Mouse (Mus musculus) gastrocnemius, postnatal 10 days (tissue): ENCODE measurements around the gene Eps8l1. TPM values are rescaled to one million over a fixed set of nuclear protein-coding genes. Genes with fewer than 3 reads are reported as not detected.

Experiments used
- DNase-seq: peaks from one replicate; pipeline ENCODE4 v3.0.0; 2021; ENCODE audit warnings: mixed read lengths
- total RNA-seq, 2 experiments: library from RNA; stranded (reverse); gene quantifications; 2 replicates each; pipeline ENCODE4 v1.2.3; 2021

The Eps8l1 gene
- total RNA-seq, 2 experiments from 2014 or later: 2.2 to 3.5 TPM

- no peak for DNase-seq
Measured at GRCm38 (mm10) chr7:4508739-4509116, 48.3 kb downstream of the Eps8l1 start.

- DNase-seq: peak; percentile 76
Measured at GRCm38 (mm10) chr7:4509863-4510608, 49.6 kb downstream of the Eps8l1 start.

- no peak for DNase-seq
Measured at GRCm38 (mm10) chr7:4511489-4512224, 51.2 kb downstream of the Eps8l1 start.

GRCm38 (mm10) chr7:4513236-4513635 lies 52.8 kb downstream of the Eps8l1 start:
- peak; percentile 55 for DNase-seq

- peak; percentile 42 for DNase-seq
Measured at GRCm38 (mm10) chr7:4513829-4514712, 53.6 kb downstream of the Eps8l1 start.

GRCm38 (mm10) chr7:4515853-4516252 lies 55.4 kb downstream of the Eps8l1 start:
- DNase-seq: no peak

GRCm38 (mm10) chr7:4516332-4517050 lies 56.0 kb downstream of the Eps8l1 start, which contains the start of gene Tnnt1:
TSS of gene Tnnt1 (minus strand) at chr7:4516382.
- DNase-seq: no peak

- DNase-seq: no peak
Measured at GRCm38 (mm10) chr7:4518487-4518886, 58.0 kb downstream of the Eps8l1 start.

- DNase-seq: no peak
Measured at GRCm38 (mm10) chr7:4521231-4522003, 60.9 kb downstream of the Eps8l1 start.

GRCm38 (mm10) chr7:4522292-4522691 lies 61.8 kb downstream of the Eps8l1 start:
- no peak for DNase-seq

GRCm38 (mm10) chr7:4523205-4524130 lies 63.0 kb downstream of the Eps8l1 start:
- DNase-seq: no peak

GRCm38 (mm10) chr7:4524212-4524922 lies 63.9 kb downstream of the Eps8l1 start, which contains the start of gene Tnni3:
TSS of gene Tnni3 (minus strand) at chr7:4524229.
- DNase-seq: peak; percentile 48

GRCm38 (mm10) chr7:4526341-4527301 lies 66.1 kb downstream of the Eps8l1 start:
- DNase-seq: peak; percentile 82

- DNase-seq: no peak
Measured at GRCm38 (mm10) chr7:4527302-4527689, 66.8 kb downstream of the Eps8l1 start.
